Mouse (Mus musculus): ENCODE measurements at regions not wholly inside any gene's neighbourhood (a gene's known extent, or its start where the extent isn't known, plus 50 kb on each side); places are given as distances from the start of the nearest gene placed in this dataset.

- no peak for DNase-seq (ENCODE audit: low spot score in 2 of 2)
Measured at GRCm38 (mm10) chr4:114716703-114717102, 104.8 kb upstream of the Gm12830 start.

DNA sequence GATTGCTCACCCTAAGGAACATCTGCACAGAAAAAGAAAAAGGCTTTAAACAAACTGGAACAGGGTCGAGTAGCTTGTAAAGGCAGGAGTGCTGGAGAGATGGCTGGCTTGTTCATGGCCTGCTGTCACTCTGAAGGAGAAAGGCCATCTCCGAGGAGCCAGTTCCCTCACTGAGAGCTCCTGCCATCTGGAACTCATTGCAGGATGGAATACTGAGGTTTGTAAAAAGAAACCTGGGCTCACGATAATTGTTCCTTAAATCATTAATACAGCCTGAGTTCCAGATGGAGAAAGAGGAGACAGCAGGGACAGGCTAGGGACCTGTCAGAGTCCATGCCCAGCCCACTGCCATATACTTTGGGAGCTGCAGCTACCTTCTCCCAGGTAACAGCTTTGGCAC is 100.8 kb upstream of the Gm12830 start:
- DNase-seq (ENCODE audit: low spot score in 2 of 2): no peak

- no peak for DNase-seq (ENCODE audit: low spot score in 2 of 2)
Measured at GRCm38 (mm10) chr4:114721386-114721785, 100.1 kb upstream of the Gm12830 start.

GRCm38 (mm10) chr4:114728235-114729000 is 93.1 kb upstream of the Gm12830 start:
- DNase-seq (ENCODE audit: low spot score in 2 of 2): no peak

GRCm38 (mm10) chr4:114733256-114734004 is 88.1 kb upstream of the Gm12830 start:
- no peak for DNase-seq (ENCODE audit: low spot score in 2 of 2)

- DNase-seq (ENCODE audit: low spot score in 2 of 2): peak in 1 of 2 experiments; percentile 2
Measured at GRCm38 (mm10) chr4:114738903-114739667, 82.4 kb upstream of the Gm12830 start.

DNA sequence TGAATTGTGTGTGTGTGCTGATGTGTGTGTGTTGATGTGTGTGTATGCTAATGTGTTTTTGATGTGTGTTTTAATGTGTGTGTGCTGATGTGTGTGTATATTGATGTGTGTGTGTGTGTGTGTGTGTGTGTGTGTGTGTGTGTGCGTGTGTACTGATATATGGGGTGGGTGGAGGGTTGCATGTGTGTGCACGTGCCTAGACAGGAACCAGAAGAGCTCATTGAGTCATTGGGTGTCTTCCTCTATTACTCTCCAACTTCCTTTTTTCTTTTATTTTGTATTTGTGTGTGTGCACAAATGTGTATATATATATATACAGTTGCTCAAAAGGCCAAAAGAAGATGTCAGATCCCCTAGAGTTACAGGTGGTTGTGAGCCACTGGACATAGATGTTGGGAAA is 73.4 kb upstream of the Gm12830 start:
- no peak for DNase-seq (ENCODE audit: low spot score in 2 of 2)

DNA sequence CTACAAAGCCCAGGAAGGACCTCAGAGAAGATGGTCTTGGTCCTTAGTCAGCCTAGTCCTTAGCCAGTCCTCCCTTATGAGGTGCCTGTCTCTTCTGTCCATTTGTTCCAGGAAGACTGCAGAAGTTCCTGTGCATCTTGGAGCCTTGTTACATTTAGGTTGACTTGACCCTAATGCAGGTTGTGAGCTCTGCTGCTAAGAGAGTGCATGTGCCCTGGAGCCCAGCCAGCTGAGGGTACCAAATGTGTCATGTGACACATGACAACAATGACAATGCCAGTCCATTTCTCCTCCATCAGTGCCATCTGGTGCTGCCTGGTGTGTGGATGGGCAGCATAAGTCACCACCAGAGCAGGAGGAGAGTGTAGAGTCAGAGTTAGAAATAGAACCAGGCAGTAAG is 61.7 kb upstream of the Gm12830 start:
- no peak for DNase-seq (ENCODE audit: low spot score in 2 of 2)

GRCm38 (mm10) chr4:114766643-114767393 is 54.7 kb upstream of the Gm12830 start:
- DNase-seq (ENCODE audit: low spot score in 2 of 2): no peak

All from adrenal gland, postnatal 4 days (tissue).